Mouse (Mus musculus) embryo, embryonic 10.5 days (tissue): ENCODE measurements around the gene Sh3d21.
A peak's percentile ranks its signal among the peaks of the same experiment; 100 is the strongest.
"Not testable (repeated sequence)": the region's sequence is repeated elsewhere in the genome, so short reads cannot be mapped to it uniquely, and the experiment has no call there.

Experiments used
- DNase-seq: peaks from one replicate; pipeline ENCODE4 v3.0.0-alpha.2; 2015; ENCODE audit warnings: low spot score

Sh3d21 gene

DNA sequence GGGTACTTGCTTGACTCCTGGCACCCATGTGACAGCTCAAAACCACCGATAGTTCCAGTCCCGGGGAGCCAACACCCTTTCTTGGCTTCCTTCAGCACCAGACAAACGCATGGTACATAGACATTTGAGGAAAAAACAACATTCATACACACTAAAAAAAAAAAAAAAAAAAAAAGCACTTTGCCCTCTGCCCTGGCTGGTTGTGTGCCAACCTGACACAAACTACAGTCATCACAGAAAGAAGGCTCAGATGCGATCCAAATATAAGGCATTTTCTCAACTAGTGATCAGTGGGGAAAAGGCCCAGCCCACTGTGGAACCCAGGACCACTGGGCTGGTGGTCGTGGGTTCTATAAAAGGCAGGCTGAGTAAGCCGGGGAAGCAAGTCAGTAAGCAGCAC lies 5.6 kb upstream of the Sh3d21 start:
- DNase-seq, result no peak

DNA sequence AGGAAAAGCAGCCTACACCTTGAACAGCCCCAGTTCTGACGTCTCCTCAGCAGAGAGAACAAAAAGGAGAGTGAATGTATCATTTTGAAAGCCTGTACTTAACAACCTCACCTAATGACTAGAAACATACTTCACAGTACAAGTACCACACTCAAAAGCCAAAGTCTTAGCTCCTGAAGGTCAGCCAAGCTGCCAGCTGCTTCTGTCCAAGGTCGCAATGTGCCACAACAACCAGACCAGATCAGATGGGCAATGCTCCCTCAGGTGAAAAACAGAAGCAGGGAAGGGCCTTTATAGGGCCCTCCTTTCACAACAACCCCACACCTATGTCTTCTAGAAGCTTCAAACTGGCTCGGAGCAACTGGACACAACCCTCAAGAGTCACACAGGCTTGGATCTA lies 2.8 kb upstream of the Sh3d21 start:
- DNase-seq, result no peak

DNA sequence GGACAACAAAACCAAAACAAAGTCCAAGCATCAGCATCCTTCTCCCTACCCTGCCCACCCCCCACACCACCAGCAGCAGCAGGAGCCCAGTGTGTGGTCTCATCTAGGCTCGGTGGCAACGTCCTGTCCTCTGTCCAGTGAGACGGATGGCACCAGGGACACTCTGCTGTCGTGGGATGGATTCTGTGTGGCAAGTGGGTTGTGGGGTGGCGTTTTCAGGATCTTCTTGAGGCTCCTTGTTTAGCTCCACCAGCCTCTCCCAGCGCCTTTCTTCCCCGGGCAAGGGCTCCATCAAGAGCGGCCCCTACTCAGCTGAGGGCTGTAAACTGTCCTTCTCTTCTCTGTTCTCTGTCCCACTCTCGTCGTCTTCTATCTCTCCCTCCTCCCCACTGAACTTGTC lies 1.8 kb upstream of the Sh3d21 start:
- not testable (repeated sequence) for DNase-seq

DNA sequence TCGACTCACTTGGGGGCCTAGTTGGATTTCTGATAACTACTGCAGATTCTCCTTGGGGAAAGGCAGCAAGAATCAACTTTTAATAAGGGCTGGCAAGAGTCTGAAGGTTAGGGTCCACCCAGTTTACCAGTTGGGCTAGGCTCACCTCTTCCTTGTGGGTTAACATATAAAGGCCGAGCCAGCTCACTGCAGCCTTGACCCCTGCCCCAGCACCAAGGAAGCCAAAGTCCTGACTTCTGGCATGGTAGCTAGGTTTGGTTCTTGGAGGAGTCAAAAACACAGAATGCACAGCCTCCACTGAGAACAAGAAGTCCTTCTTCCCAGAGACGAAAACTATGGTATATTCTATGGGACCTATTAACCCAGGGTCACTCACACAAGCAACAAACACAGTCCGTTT lies 394 bp upstream of the Sh3d21 start:
- no peak for DNase-seq

DNA sequence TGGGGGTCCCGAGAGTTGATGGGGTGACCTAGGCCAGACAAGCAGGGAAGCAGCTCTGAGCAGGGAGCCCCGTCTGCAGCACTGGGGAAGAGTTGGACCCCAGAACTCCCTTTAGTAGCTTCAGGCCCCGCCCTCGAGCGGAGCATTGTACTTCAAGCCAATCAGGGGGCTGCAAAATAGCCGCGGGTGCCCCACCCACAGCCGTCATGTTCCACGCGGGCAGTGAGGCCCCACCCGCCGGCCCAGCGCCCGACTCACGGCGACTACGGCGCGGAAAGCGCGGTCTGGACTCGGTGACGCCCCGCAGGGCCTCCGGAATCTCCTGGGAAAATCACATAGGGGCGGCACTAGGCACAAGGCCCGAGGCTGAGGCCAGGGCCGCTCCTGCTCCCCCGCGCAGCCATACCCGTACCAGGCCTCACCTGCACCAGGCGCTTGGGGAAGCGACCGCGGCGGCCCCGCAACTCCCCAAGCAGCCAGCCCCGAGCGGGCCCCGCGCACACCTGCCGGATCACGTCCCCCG lies 686 bp downstream of the Sh3d21 start:
- peak; percentile 84 for DNase-seq

DNA sequence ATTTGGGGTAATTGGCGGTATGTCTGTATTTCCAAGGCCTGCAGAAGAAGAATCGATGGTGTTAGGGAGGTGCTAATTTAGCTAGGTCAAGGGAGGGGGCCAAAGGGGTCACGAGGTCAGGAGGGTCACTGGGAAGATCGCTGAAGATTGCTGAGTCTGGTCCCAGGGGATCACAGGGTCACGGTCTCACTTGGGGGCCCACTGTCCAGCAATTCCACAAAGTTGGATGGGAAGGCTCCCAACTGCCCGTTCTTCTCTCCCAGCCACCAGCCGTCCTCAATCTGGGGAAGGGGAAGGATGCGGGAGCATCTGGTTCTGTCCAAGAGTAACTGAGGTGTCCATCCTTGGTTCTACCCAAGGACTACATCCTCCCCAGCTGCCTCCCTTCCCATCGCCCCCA lies 1.3 kb downstream of the Sh3d21 start:
- DNase-seq, result no peak

DNA sequence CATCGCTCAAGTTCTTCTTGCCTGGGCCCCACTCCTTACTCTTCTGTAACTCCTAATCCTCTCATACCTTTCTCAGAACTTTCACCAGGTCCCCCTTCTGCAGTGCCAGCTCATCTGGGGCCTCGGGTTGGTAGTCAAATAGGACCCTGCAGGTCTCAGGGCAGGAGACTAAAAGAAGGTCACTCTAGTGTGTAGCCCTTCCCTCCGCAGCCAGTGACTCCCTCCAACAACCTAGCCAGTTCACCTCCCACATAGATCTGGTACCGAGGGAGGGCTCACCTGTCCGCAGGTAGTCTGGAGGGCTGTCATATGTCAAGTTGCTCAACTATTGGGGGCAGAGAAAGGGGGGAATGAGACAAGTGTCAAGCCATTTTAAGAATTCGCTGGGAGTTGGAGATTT lies 1.8 kb downstream of the Sh3d21 start:
- DNase-seq, result no peak

DNA sequence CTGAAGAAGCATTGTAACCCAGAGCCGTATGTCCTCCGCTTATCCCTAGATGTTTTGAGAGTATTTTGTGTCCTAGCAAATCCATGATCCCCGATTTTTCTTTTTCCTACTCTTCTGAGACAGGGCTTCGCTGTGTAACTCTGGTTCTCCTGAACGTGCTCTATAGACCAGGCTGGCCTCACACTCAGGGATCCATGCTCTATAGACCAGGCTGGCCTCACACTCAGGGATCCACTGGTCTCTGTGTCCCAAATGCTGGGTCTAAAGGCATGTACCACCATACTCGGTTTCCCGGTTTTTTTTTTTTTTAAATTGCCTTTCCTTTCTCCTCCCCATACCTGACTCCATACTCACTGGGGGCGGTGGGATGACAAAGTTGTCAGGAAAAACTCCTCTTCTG lies 2.3 kb downstream of the Sh3d21 start:
- DNase-seq, result no peak

DNA sequence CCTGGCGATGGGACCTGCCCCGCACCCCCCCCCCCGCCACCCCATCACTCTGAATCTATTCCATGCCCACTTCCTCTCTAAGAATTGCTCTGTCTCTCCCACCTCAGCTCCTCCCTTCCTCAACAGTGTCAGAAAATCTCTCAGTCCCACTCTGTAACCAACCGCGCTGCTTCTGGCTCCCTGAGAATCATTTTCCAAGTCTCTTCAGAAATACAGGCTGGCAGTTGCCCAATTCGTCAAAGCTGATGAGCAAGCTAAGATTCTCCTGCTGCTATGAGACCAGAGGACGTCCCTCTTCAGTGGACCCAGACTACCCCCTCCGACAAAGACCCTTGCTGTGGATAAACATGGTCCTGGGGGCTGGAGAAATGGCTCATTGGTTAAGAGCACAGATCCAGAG lies 3.8 kb downstream of the Sh3d21 start:
- no peak for DNase-seq

DNA sequence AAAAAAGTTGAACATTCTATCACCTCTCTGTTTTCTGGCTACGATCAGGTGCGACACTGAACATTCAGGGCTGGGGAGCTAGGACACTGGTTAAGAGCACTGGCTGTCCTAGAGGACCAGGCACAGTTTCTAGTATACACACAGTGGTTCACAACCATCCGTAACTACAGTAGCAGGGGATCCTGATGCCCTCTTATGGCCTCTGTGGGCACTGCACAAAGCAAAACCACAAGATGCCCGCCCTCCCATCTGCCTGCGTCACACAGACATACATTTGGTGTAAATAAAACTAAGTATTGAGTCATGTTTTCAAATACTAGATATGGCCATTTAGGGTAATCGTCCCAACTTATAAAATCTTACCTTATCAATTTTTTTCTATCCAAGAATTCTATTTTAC lies 5.7 kb downstream of the Sh3d21 start:
- DNase-seq, result no peak

DNA sequence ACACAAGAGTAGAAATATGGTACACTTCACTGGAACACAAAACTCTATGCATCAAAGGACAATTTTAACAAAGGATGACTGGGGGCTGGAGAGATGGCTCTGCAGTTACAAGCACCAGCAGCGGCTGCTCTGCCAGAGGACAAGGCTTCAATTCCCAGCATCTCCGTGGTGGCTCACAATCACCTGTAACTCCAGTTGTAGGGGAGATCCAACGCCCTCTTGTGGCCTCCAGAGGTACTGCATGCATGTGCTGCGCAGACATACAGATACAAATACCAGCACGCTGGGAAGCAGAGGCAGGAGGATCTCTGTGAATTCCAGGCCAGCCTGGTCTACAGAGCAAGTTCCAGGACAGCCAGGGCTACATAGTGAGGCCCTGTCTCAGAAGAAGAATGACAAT lies 6.7 kb downstream of the Sh3d21 start:
- no peak for DNase-seq

DNA sequence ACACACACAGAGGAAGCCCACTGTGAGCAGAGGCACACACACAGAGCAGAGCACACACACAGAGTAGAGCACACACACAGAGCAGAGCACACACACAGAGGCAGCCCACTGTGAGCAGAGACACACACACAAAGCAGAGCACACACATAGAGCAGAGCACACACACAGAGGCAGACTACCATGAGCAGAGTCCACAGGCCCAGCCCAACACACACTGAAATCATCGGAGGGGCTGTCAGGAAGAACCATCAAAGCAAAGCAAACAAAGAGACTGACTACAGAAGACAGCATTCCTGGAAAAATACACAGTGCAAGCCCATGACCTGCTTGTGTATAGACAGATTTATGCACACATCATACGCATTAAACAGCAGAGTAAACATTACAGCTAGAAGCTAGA lies 7.4 kb downstream of the Sh3d21 start:
- no peak for DNase-seq

DNA sequence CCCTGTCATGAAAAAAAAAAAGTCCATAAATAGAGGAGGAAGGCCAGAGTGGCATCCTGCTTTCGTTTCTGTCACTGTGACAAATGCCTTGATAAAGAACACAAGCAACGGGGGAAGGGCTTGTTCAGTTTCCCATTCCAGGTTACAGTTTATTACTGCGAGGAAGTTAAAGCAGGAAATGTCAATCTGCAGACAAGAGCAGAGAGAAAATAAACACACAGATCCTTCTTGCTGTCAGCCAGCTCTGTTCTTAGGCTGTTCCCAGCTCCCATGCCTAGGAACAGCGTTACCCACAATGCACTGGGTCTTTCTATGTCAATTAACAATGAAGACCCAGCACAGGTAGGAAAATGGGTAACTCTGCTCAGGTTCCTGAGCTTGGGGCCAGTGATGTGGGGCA lies 8.1 kb downstream of the Sh3d21 start:
- peak; percentile 38 for DNase-seq

DNA sequence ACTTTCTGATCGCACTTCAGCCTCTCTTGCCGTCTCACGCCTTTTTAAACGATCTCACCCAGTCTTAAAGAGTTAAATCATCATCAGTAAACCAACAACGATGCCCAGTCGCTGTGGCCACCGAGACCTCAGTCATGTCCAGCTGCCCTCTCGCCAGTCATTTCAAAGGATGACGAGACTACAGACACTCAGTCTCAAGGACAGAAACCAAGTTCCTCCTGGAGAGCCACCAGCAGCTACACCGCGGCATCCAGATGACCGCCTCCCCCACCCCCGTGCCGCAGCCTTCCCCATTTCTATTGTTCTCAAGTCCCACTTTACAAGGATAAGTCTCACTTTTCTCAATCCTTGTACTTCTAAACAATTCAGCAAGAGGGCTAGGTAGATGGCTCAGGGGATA lies 10.4 kb downstream of the Sh3d21 start:
- no peak for DNase-seq

DNA sequence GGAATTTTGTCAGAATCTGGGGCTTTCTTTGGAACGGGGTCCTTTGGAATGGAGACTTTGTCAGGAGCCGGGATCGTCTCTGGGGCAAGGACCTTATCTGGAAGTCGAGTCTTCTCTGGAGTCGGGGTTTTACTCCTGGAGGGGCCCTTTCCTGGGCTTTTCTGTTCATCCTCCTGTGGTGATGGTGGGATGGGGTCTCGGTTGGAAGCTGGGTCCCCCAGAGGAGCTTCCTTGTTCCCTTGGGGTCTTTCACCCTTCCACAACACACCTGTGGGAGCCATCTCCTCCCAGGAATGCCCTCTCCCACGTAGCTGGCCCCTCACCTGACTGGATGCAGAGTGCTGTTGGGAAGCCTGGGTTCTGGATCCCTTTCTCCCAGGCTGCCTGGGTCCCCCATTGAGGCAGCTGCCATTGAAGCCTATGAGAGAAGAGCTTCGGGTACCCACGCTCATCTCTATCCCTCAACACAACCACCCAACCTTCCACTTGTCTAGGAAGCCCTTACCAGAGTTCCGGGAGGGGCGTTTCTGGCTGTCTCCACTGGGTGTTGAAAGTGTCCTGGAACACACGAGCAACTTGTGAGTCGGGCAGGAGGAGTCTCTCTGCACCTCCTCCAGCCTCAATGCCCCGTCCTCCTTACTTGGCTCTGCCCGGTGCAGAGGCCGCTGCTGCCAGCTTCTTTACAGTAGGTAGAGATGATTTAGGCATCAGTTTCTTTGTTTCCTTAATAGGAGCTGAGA lies 11.4 kb downstream of the Sh3d21 start:
- DNase-seq, result no peak

DNA sequence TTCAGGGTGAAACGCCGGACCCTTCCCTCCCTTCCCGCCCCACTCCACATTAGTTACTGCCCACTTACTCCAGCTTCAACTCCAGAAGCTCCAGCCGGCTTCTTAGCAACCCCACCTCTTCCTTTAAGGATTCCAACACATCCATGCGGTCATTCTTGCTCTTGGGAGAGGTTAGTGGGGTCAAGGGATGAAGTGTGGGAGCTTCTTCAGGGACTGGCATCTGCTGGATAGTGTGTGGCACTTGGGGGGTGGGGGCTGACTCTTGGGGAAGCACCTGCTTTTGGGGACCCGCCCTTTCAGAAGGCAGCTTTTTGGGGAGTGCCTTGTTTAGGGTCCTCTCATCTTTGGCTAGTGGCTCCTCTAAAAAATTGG lies 12.4 kb downstream of the Sh3d21 start:
- DNase-seq, result no peak

DNA sequence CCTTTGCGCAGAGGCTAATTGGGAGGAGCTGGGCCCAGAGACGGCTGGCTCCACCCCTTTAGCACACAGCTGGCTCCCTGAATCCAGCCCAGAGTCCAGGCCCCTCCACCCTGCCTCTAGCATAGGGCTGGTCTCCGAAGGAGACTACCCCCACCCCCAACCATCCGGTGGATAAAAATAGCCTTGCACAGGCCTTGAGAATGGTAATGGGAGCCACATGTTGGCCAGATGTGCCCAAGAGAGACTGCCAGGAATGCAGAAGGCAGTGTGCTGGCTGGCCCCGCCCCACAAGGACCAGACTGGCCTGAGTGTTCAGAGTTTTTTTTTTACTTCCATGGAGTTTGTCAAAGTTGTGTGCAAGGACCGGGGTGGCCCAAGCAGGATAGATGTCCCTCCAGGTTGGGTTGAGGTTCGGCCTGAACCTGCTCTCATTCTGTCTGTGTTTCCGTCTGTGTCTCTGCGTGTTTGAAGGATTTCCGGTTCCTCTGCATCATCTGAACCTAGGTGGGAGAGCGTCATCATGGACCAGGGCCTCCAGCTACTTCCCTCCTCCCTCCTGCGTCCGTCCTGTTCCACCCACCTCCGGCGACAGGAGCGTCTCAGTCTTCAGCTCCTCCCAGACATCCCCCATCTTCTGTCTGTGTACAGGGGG lies 12.9 kb downstream of the Sh3d21 start:
- DNase-seq, result peak; percentile 94

DNA sequence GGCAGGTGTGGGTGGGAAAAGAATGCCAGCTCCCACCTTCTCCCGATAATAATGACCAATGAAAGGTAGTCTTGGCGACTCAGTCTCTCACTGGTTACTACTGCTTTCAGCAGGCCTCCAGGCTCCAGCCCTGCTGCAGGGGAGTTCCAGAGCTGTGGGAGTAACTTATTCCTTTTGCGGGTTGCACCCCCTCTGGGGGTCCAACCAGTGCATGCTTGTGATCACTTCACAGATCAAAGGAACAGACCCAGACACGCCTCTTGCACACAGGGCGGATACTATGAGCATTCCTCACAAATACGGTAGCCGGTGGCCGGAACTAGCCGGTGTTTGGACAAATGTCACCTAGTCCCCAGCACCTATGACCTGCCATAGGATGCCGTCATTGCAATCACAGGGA lies 13.5 kb downstream of the Sh3d21 start:
- no peak for DNase-seq

DNA sequence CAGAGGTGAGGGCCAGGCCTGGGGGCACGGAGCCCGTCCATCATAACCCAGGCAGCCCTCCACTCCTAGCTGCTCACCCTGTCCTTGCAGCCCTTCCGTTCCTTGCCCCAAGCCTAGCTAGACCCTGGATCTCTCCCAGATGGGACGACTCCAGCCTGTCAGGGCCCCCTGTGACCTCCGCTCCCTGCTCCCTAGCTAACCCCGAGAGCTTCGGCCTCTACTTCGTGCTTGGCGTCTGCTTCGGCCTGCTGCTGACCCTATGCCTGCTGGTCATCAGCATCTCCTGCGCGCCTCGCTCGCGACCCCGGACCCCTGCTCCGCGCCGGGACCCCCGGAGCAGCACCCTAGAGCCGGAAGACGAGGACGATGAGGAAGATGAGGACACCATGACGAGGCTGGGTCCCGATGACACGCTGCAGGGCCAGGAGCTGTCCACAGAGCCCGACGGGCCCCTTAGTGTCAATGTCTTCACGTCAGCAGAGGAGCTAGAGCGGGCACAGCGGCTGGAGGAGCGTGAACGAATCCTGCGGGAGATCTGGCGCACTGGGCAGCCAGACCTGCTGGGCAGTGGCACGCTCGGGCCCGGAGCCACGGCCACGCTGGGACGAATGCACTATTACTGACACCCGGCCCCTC lies 14.1 kb downstream of the Sh3d21 start:
- no peak for DNase-seq

DNA sequence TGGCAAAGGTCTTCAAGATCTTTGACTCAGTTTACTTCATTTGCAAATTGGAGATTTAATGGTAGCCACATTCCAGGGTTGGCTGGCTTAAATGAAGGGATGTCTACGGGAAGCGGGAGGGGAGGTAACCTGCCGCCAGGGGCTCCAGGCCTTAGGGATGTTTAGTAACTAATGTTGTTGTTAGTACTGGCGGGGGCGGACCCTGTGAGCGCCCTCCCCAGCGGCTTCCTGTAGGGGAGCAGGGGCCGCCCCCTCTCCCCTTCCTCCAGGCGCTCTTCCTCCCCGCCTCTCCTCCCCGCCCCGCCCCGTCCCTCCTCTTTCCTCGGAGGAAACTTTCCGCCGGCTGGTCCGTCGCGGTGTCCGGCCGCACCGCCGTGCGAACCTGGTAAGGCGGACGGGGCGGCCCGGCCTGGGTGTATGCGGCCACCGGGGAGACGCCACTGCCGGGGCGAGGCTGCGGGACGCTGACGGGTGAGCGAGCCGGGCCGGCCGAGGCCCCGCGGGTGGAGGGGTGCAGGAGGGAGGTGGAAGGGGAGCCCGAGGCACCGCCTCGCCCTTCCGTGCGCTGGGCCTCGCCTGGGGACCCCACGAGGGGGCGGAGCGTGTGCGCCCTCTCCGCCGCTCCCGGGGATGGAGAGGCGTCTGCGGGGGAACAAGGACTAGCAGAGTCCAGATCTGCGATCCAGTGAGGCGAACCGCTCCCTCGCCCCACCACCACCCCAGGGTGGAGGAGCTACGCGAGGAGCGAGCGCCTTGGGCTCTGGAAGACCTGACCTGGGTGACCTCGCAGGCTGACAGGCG lies 14.9 kb downstream of the Sh3d21 start:
- peak; percentile 77 for DNase-seq

DNA sequence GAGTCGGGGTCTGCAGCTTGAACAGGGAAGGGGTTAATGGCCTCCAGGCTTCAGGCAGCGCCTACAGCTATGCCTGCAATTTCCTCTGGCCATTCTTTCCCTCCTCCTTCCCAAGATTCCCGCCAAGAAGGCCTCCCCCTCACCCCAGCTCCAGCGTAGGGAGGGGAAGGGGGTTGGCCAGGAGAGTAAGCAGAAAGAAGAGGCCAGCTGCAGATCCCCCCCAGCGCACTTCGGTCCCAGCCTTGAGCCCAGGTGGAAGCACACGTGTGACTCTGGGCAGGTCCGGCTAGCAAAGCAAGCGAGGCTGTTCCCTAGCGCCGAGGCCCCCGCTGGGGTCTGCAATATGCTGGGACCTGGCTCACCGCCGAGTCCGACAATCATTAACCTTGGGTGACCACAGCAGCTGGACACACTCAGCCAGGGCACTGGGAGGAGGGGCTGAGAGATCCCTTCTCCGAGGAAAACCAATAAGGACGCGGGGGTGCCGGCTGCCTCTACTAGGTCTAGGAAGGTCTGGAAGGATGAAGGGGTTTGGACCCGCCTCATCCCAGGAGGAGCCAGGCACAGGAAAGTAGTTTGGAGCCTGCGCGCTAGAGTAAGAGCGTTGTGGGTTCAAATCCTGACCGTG lies 15.6 kb downstream of the Sh3d21 start, which contains the start of gene Eva1b:
Gene Eva1b, plus strand, starts transcription at position 212 of the 628 bp plus-strand sequence.
- DNase-seq, result peak; percentile 88

DNA sequence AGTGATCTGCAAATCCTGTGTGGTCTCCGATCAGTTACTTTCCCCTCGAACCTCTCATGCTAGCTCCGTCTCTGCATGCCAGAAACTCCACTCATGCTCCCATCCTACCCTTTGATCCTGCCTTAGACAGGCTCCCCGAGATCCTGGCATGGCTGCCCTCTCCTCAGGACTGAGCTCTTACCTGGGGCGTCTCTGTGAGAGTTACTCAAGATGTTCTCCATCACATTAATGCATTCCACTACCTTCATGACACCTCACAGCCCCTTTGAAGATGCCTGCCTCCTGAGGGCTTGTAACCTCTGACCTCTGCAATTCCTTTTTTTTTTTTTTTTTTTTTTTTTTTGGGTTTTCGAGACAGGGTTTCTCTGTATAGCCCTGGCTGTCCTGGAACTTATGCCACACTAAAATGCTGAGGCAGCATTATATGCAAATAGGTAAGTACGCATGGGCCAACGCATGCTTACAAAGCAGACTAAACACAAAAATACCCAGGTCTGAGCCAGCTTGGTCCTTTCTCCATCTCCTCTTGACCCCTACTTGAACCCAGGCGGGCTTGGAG lies 16.2 kb downstream of the Sh3d21 start:
- peak; percentile 40 for DNase-seq
